Mouse (Mus musculus) MEL (cell line): ENCODE measurements around the gene Brwd1. TPM values are rescaled to one million over a fixed set of nuclear protein-coding genes. Genes with fewer than 3 reads are reported as not detected.

ENCODE experiments used
- DNase-seq: peaks from one replicate; pipeline ENCODE4 v3.0.0; 2011; ENCODE audit warnings: low read depth, low spot score
- H3K27ac ChIP-seq: 2 replicates; pipeline ENCODE4 v1.5.1; 2012; ENCODE audit warnings: low read depth, mild to moderate bottlenecking, control low read depth, low read length, moderate library complexity; ENCODE audit not compliant: control insufficient read depth
- H3K27me3 ChIP-seq, 2 experiments: fragments of 150-350 bp in 1 of 2; sonication (generic) in 1 of 2; 2 replicates each; pipeline ENCODE4 v1.6.1; 2012; ENCODE audit warnings: low read length in 2 of 2, mild to moderate bottlenecking in 2 of 2, improper control_type of control experiment in 1 of 2, moderate library complexity in 1 of 2; ENCODE audit not compliant: insufficient read depth in 2 of 2, control insufficient read depth in 1 of 2
- H3K36me3 ChIP-seq, 2 experiments: 2 replicates each; pipeline ENCODE4 v1.6.1; 2012 to 2014; ENCODE audit warnings: low read length in 2 of 2, improper control_type of control experiment in 1 of 2, inconsistent platforms in 1 of 2, mild to moderate bottlenecking in 1 of 2; ENCODE audit not compliant: insufficient read depth in 2 of 2, control insufficient read depth in 1 of 2
- H3K4me1 ChIP-seq, 2 experiments: fragments of 150-350 bp in 1 of 2; sonication (generic) in 1 of 2; 2 replicates each; pipeline ENCODE4 v1.6.1; 2012; ENCODE audit warnings: low read length in 2 of 2, improper control_type of control experiment in 1 of 2, mild to moderate bottlenecking in 1 of 2; ENCODE audit not compliant: insufficient read depth in 2 of 2, control insufficient read depth in 1 of 2
- H3K4me3 ChIP-seq, 2 experiments: fragments of 150-350 bp in 1 of 2; sonication (generic) in 1 of 2; 2 replicates each; pipeline ENCODE4 v1.5.1; 2012; ENCODE audit warnings: low read depth in 2 of 2, low read length in 2 of 2, mild to moderate bottlenecking in 2 of 2, moderate library complexity in 2 of 2, control low read depth in 1 of 2, improper control_type of control experiment in 1 of 2; ENCODE audit not compliant: control insufficient read depth in 1 of 2, insufficient read depth in 1 of 2
- H3K79me2 ChIP-seq: 2 replicates; pipeline ENCODE4 v1.6.1; 2012; ENCODE audit warnings: mild to moderate bottlenecking, low read length, moderate library complexity; ENCODE audit not compliant: control insufficient read depth, poor library complexity, insufficient read depth
- H3K9ac ChIP-seq: 2 replicates; pipeline ENCODE4 v1.6.1; 2012; ENCODE audit warnings: low read depth, mild to moderate bottlenecking, control low read depth, low read length, moderate library complexity; ENCODE audit not compliant: control insufficient read depth, poor library complexity, severe bottlenecking
- H3K9me3 ChIP-seq: fragments of 150-350 bp; sonication (generic); replicated peaks from 2 replicates; pipeline ENCODE4 v1.6.1; 2012; ENCODE audit warnings: mild to moderate bottlenecking, low read length, improper control_type of control experiment, moderate library complexity; ENCODE audit not compliant: insufficient read depth
- ETS1 ChIP-seq: IDR thresholded peaks from 2 replicates; pipeline ENCODE4 v1.6.1; 2012; ENCODE audit warnings: low read depth, mild to moderate bottlenecking, inconsistent platforms, low read length, improper control_type of control experiment, moderate library complexity
- HCFC1 ChIP-seq: IDR thresholded peaks from 2 replicates; pipeline ENCODE4 v1.6.1; 2012; ENCODE audit warnings: low read depth, mild to moderate bottlenecking, inconsistent platforms, low read length, improper control_type of control experiment, moderate library complexity
- JUND ChIP-seq: IDR thresholded peaks from 2 replicates; pipeline ENCODE4 v1.6.1; 2011; ENCODE audit warnings: low read depth, mild to moderate bottlenecking, improper control_type of control experiment, low read length
- MAFK ChIP-seq: IDR thresholded peaks from 2 replicates; pipeline ENCODE4 v1.6.1; 2011; ENCODE audit warnings: low read depth, mild to moderate bottlenecking, low read length, improper control_type of control experiment, borderline replicate concordance
- MAX ChIP-seq: IDR thresholded peaks from 2 replicates; pipeline ENCODE4 v1.6.1; 2011; ENCODE audit warnings: low read length, improper control_type of control experiment
- MEF2A ChIP-seq: IDR thresholded peaks from 2 replicates; pipeline ENCODE4 v1.6.1; 2014; ENCODE audit warnings: low read depth, mild to moderate bottlenecking, inconsistent platforms, low read length, improper control_type of control experiment; ENCODE audit not compliant: poor library complexity, insufficient replicate concordance, severe bottlenecking; ENCODE audit errors: extremely low read depth
- MYB ChIP-seq: IDR thresholded peaks from 2 replicates; pipeline ENCODE4 v1.6.1; 2011; ENCODE audit warnings: mild to moderate bottlenecking, low read depth, low read length, improper control_type of control experiment
- NELFE ChIP-seq: IDR thresholded peaks from 2 replicates; pipeline ENCODE4 v1.6.1; 2011; ENCODE audit warnings: low read depth, low read length, improper control_type of control experiment
- NRF1 ChIP-seq: IDR thresholded peaks from 2 replicates; pipeline ENCODE4 v1.6.1; 2014; ENCODE audit warnings: low read depth, mild to moderate bottlenecking, inconsistent platforms, low read length, improper control_type of control experiment, moderate library complexity; ENCODE audit not compliant: poor library complexity, insufficient read depth, severe bottlenecking
- POLR2AphosphoS2 ChIP-seq: IDR thresholded peaks from 2 replicates; pipeline ENCODE4 v1.6.1; 2011; ENCODE audit warnings: low read length, improper control_type of control experiment
- POLR2AphosphoS5 ChIP-seq: IDR thresholded peaks from 2 replicates; pipeline ENCODE4 v1.6.1; 2012; ENCODE audit warnings: low read depth, borderline replicate concordance, mild to moderate bottlenecking, inconsistent platforms, low read length, moderate library complexity, mixed read lengths
- SMC3 ChIP-seq: IDR thresholded peaks from 2 replicates; pipeline ENCODE4 v1.6.1; 2011; ENCODE audit warnings: low read depth, low read length, improper control_type of control experiment
- TAL1 ChIP-seq: IDR thresholded peaks from 2 replicates; pipeline ENCODE4 v1.6.1; 2012; ENCODE audit warnings: mild to moderate bottlenecking, inconsistent platforms, low read length, moderate library complexity, mixed read lengths
- TBP ChIP-seq: IDR thresholded peaks from 2 replicates; pipeline ENCODE4 v1.8.0; 2011; ENCODE audit warnings: low read depth, low read length, improper control_type of control experiment
- TCF12 ChIP-seq: IDR thresholded peaks from 2 replicates; pipeline ENCODE4 v1.6.1; 2014; ENCODE audit warnings: low read depth, mild to moderate bottlenecking, inconsistent platforms, low read length, improper control_type of control experiment, moderate library complexity
- UBTF ChIP-seq: IDR thresholded peaks from 2 replicates; pipeline ENCODE4 v1.6.1; 2012; ENCODE audit warnings: low read depth, mild to moderate bottlenecking, inconsistent platforms, low read length, improper control_type of control experiment, moderate library complexity, borderline replicate concordance; ENCODE audit not compliant: insufficient read depth
- USF2 ChIP-seq, 2 experiments: IDR thresholded peaks; 2 replicates each; pipeline ENCODE4 v1.6.1; 2011 to 2012; ENCODE audit warnings: improper control_type of control experiment in 2 of 2, low read length in 2 of 2, borderline replicate concordance in 1 of 2, inconsistent platforms in 1 of 2, low read depth in 1 of 2, mild to moderate bottlenecking in 1 of 2; ENCODE audit not compliant: insufficient read depth in 1 of 2
- ZMIZ1 ChIP-seq: IDR thresholded peaks from 2 replicates; pipeline ENCODE4 v1.6.1; 2012; ENCODE audit warnings: low read depth, mild to moderate bottlenecking, inconsistent platforms, low read length, improper control_type of control experiment, moderate library complexity
- polyA plus RNA-seq, 2 experiments: library from polyadenylated mRNA; stranded (reverse) in 1 of 2; unstranded in 1 of 2; fragments of >175 nt in 1 of 2; fragments of >200 nt in 1 of 2; gene quantifications; 2 replicates each; pipeline versions ENCODE4 v1.2.1 to v1.2.4; 2012; ENCODE audit warnings: low replicate concordance in 2 of 2, low read depth in 1 of 2; ENCODE audit not compliant: insufficient read length in 2 of 2, insufficient read depth in 1 of 2, missing spikeins in 1 of 2
- total RNA-seq: library from RNA; depleted of rRNA; stranded (reverse); fragments of 300-350 nt; gene quantifications from 2 replicates; pipeline ENCODE4 v1.2.3, GENCODE M21; 2012

The Brwd1 gene
- total and polyA plus RNA-seq, 3 experiments, result 27.1 to 77.1 (median 41.0) TPM

- H3K27me3 ChIP-seq, result no peaks in the 10 kb centered on the region
- H3K36me3 ChIP-seq, result peaks cover 0 to 2% of the 10 kb centered on the region in 2 experiments; a peak in 1 of 4 replicates
- TF ChIP-seq NELFE (no peak), USF2 (IDR thresholded peaks at IDR 0.05; ENCODE audit: borderline replicate concordance in 1 of 2, insufficient read depth in 1 of 2, low read depth in 1 of 2, low read length in 2 of 2) (no peak), POLR2AphosphoS2 (no peak), TAL1 (no peak), NRF1 (no peak), UBTF (no peak), MAFK (no peak), ZMIZ1 (no peak), HCFC1 (no peak), JUND (no peak)
- TF ChIP-seq, all 39 proteins: peak for 0
Observed at GRCm38 (mm10) chr16:96080524-96080923, 1.8 kb downstream of the Brwd1 start.

GRCm38 (mm10) chr16:96068364-96068763 is 14.0 kb downstream of the Brwd1 start:
- H3K9me3 ChIP-seq, result no peaks in the 10 kb centered on the region
- H3K9ac ChIP-seq, result no peak overlapping the region
- peaks cover 0 to 14% of the 10 kb centered on the region in 2 experiments; a peak in 2 of 4 replicates for H3K36me3 ChIP-seq
- TF ChIP-seq TCF12 (no peak), TBP (no peak), MEF2A (no peak), SMC3 (no peak), MAFK (no peak)
- no peaks in the 10 kb centered on the region for H3K27me3 ChIP-seq
- H3K79me2 ChIP-seq, result no peaks in the 10 kb centered on the region
- no peak for DNase-seq
- H3K4me1 ChIP-seq, result no peaks in the 10 kb centered on the region; a peak in 1 of 4 replicates
- H3K4me3 ChIP-seq, result no peak overlapping the region
- no peak overlapping the region for H3K27ac ChIP-seq

More at GRCm38 (mm10) chr16:96080524-96080923, 1.8 kb downstream of the Brwd1 start:
- H3K27ac ChIP-seq, result no peak overlapping the region
- peaks cover 0 to 12% of the 10 kb centered on the region in 2 experiments; a peak in 1 of 4 replicates for H3K4me1 ChIP-seq
- no peak overlapping the region for H3K9ac ChIP-seq
- no peak for DNase-seq
- H3K4me3 ChIP-seq, result no peak overlapping the region
- H3K79me2 ChIP-seq, result peaks cover 15% of the 10 kb centered on the region
- H3K9me3 ChIP-seq, result no peaks in the 10 kb centered on the region

GRCm38 (mm10) chr16:96066174-96066573 is 16.2 kb downstream of the Brwd1 start:
- Histone ChIP-seq H3K27me3 (no peaks in the 10 kb centered on the region), H3K79me2 (no peaks in the 10 kb centered on the region), H3K4me1 (no peaks in the 10 kb centered on the region; a peak in 1 of 4 replicates), H3K9me3 (no peaks in the 10 kb centered on the region), H3K36me3 (peaks cover 0 to 20% of the 10 kb centered on the region in 2 experiments; a peak in 2 of 4 replicates), H3K4me3 (no peak overlapping the region), H3K27ac (no peak overlapping the region), H3K9ac (no peak overlapping the region)
- DNase-seq, result no peak
- TF ChIP-seq POLR2AphosphoS5 (no peak), JUND (no peak), ETS1 (no peak), SMC3 (no peak), MYB (no peak), NELFE (no peak), POLR2AphosphoS2 (no peak), MAX (no peak), UBTF (no peak)
